Mouse (Mus musculus) kidney, embryonic 16.5 days (tissue): ENCODE results near the gene Ppp2r3a. TPM values are rescaled to one million over a fixed set of nuclear protein-coding genes. Genes with fewer than 3 reads are reported as not detected.

Experiments used
- ATAC-seq: fragments of 200-750 bp; cut with Nextera tagmentation; 2 replicates; pipeline ENCODE4 v1.8.0; 2017; ENCODE audit warnings: moderate TSS enrichment; ENCODE audit not compliant: low FRiP score, low TSS enrichment
- H3K27ac ChIP-seq: fragments of 300-500 bp; sonication (generic); 2 replicates; pipeline ENCODE4 v1.5.1; 2014; ENCODE audit warnings: low read length
- H3K27me3 ChIP-seq: fragments of 300-500 bp; sonication (generic); 2 replicates; pipeline ENCODE4 v1.6.1; 2014; ENCODE audit warnings: low read length, control low read depth, mixed read lengths; ENCODE audit not compliant: insufficient read depth
- H3K36me3 ChIP-seq: fragments of 300-500 bp; sonication (generic); 2 replicates; pipeline ENCODE4 v1.6.1; 2014; ENCODE audit warnings: low read length, control low read depth, mixed read lengths; ENCODE audit not compliant: insufficient read depth
- H3K4me1 ChIP-seq: fragments of 300-500 bp; sonication (generic); 2 replicates; pipeline ENCODE4 v1.6.1; 2014; ENCODE audit warnings: low read length, control low read depth, mixed read lengths; ENCODE audit not compliant: insufficient read depth
- H3K4me2 ChIP-seq: fragments of 300-500 bp; sonication (generic); replicated peaks from 2 replicates; pipeline ENCODE4 v1.6.1; 2014; ENCODE audit warnings: low read depth, low read length
- H3K4me3 ChIP-seq: fragments of 300-500 bp; sonication (generic); 2 replicates; pipeline ENCODE4 v1.5.1; 2014; ENCODE audit warnings: mild to moderate bottlenecking, low read length
- H3K9ac ChIP-seq: fragments of 300-500 bp; sonication (generic); replicated peaks from 2 replicates; pipeline ENCODE4 v1.6.1; 2014; ENCODE audit warnings: low read length
- H3K9me3 ChIP-seq: fragments of 300-500 bp; sonication (generic); 2 replicates; pipeline ENCODE4 v1.6.1; 2016; ENCODE audit warnings: low read length, control low read depth
- WGBS: fragments of 180-500 bp; shearing (Covaris S2); extraction: QIAGEN DNeasy Blood & Tissue Kit; methylation state at CpG from one replicate; pipeline ENCODE4 v1.1.7; 2014; 5-methylcytosine and 5-hydroxymethylcytosine counted together
- polyA plus RNA-seq: library from polyadenylated mRNA; unstranded; fragments of >200 nt; fragmentation: Nextera tagmentation; extraction: Ambion mirVana; gene quantifications from 2 replicates; pipeline ENCODE4 v1.2.1, GENCODE M21; 2015

The Ppp2r3a gene
- polyA plus RNA-seq, 1 experiment from 2014 or later = 15.7 TPM

DNA sequence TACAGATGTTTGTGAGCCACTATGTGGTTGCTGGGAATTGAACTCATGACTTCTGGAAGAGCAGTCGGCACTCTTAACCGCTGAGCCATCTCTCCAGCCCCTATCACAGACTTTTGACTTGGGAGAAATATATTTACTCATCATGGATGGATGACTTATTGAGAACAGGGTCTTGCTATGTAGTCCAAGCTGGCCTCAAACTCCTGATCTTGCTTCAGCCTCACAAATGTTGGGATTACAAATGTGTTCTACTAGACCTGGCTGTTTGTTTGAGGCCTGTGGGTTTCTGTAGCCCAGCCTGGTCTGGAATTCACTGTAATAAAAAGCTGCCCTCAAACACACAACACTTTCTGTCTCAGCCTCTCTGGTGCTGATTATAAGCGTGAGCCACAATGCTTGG is 155.1 kb downstream of the Ppp2r3a start:
- ATAC-seq = no peak
- Histone ChIP-seq H3K4me2 (no peak overlapping the region), H3K4me3 (no peak overlapping the region), H3K27me3 (no peaks in the 10 kb centered on the region), H3K36me3 (peaks cover 24% of the 10 kb centered on the region), H3K4me1 (no peaks in the 10 kb centered on the region), H3K9me3 (peaks cover 8% of the 10 kb centered on the region; the same call in 1 of the 2 replicates), H3K27ac (no peak overlapping the region), H3K9ac (no peak overlapping the region)
- 98% methylated on average over 3 of the region's 3 CpGs for WGBS

- ATAC-seq = no peak
- Histone ChIP-seq H3K4me2 (no peak overlapping the region), H3K4me1 (no peaks in the 10 kb centered on the region), H3K27me3 (no peaks in the 10 kb centered on the region), H3K4me3 (no peak overlapping the region), H3K36me3 (peaks cover 15% of the 10 kb centered on the region), H3K27ac (no peak overlapping the region), H3K9me3 (peaks cover 8% of the 10 kb centered on the region; the same call in 1 of the 2 replicates), H3K9ac (no peak overlapping the region)
- WGBS = 94% methylated on average over 4 of the region's 4 CpGs
Measured at GRCm38 (mm10) chr9:101095425-101095824, 156.2 kb downstream of the Ppp2r3a start.

DNA sequence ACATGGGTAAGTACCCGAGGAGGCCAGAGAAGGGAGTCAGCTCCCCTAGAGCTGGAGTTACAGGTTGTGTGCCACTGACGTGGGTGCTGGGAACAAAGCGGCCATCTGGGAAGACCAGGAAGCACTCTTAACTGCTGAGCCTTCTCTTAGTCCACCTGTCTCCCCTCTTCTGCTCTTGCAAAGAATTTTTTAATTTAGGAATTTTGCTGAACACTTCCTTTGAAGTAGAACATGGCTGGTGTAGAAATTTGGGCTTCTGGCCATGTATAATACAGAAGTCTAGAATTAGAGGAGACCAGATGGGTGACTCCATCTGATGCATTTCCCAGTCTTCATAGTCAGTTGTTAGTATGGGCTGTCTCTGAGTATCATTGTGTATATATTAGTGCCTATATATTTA is 167.9 kb downstream of the Ppp2r3a start:
- no peak for ATAC-seq
- no peaks in the 10 kb centered on the region for H3K9me3 ChIP-seq
- H3K27me3 ChIP-seq = no peaks in the 10 kb centered on the region
- H3K4me2 ChIP-seq = no peak overlapping the region
- 87% methylated on average over 3 of the region's 3 CpGs for WGBS
- 0 out of 2 replicates have a peak, but pooled peaks cover 5% of the 10 kb centered on the region for H3K36me3 ChIP-seq
- H3K4me3 ChIP-seq = no peak overlapping the region
- H3K4me1 ChIP-seq = peaks cover 21% of the 10 kb centered on the region
- no peak overlapping the region for H3K27ac ChIP-seq
- H3K9ac ChIP-seq = no peak overlapping the region

DNA sequence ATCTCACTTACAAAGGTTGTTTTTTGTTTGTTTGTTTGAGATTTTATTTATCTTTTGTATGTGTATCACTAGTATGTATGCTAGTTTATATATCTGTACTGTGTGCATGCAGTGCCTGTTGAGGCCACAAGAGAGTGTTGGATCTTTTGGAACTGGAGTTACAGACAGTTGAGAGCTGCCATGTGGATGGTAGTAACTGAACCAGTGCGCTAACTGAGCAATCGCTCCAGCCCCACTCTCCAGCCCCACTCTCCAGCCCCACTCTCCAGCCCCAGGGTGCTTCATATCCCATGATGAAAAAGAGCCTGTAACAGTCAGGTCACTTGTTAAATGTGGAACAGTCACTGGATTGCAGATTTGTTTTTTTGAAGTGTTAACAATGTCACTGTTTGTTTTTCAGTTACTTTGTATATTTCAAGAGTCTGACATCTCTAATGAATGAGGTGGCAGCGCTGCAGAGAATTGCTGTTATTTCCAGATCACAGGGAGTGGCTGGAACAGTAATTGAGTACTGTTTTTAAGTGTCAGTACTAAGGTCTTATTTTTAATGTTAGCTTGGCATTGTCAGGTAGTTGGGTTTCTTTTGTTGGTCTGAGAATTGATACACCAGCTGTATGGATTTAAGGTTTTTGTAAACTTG is 171.4 kb downstream of the Ppp2r3a start:
- no peaks in the 10 kb centered on the region for H3K27me3 ChIP-seq
- WGBS = 65% methylated on average over 3 of the region's 3 CpGs
- 0 out of 2 replicates have a peak, but pooled peaks cover 5% of the 10 kb centered on the region for H3K36me3 ChIP-seq
- H3K4me1 ChIP-seq = peaks cover 31% of the 10 kb centered on the region
- ATAC-seq = no peak
- H3K4me2 ChIP-seq = no peak overlapping the region
- no peaks in the 10 kb centered on the region for H3K9me3 ChIP-seq
- no peak overlapping the region for H3K9ac ChIP-seq
- H3K4me3 ChIP-seq = no peak overlapping the region
- no peak overlapping the region for H3K27ac ChIP-seq

GRCm38 (mm10) chr9:101078579-101078978 is 173.0 kb downstream of the Ppp2r3a start:
- Histone ChIP-seq H3K9me3 (no peaks in the 10 kb centered on the region), H3K4me3 (peak overlapping the region; percentile 26), H3K4me2 (peak overlapping the region; percentile 47), H3K27me3 (no peaks in the 10 kb centered on the region), H3K4me1 (peaks cover 31% of the 10 kb centered on the region), H3K9ac (peak overlapping the region; percentile 10; the same call in 1 of the 2 replicates), H3K36me3 (0 out of 2 replicates have a peak, but pooled peaks cover 5% of the 10 kb centered on the region), H3K27ac (peak overlapping the region; percentile 24; the same call in 1 of the 2 replicates)
- WGBS = 72% methylated on average over 4 of the region's 4 CpGs
- no peak for ATAC-seq

DNA sequence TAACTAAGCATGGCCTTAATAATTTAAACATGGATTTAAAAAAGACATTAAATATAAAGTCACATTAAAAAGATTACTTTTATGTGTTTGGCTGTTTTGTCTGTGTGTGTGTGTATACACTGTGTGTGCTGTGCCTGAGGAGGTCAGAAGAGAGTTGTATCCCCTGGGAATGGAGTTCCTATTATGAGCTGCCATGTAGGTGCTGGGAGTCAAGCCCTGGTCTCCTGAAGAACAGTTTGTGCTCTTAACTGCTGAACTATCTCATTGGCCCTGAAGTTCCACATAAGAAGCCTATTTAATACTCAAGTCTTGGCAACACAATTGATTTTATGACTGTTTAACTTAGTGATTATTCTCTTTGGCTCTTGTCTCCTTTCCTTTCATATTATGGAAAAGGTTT is 174.1 kb downstream of the Ppp2r3a start:
- Histone ChIP-seq H3K4me3 (peak overlapping the region; percentile 95), H3K9me3 (no peaks in the 10 kb centered on the region), H3K27me3 (no peaks in the 10 kb centered on the region), H3K9ac (peak overlapping the region; percentile 99), H3K4me2 (peak overlapping the region; percentile 83), H3K27ac (no peak overlapping the region), H3K4me1 (peaks cover 31% of the 10 kb centered on the region), H3K36me3 (0 out of 2 replicates have a peak, but pooled peaks cover 5% of the 10 kb centered on the region)
- no peak for ATAC-seq

DNA sequence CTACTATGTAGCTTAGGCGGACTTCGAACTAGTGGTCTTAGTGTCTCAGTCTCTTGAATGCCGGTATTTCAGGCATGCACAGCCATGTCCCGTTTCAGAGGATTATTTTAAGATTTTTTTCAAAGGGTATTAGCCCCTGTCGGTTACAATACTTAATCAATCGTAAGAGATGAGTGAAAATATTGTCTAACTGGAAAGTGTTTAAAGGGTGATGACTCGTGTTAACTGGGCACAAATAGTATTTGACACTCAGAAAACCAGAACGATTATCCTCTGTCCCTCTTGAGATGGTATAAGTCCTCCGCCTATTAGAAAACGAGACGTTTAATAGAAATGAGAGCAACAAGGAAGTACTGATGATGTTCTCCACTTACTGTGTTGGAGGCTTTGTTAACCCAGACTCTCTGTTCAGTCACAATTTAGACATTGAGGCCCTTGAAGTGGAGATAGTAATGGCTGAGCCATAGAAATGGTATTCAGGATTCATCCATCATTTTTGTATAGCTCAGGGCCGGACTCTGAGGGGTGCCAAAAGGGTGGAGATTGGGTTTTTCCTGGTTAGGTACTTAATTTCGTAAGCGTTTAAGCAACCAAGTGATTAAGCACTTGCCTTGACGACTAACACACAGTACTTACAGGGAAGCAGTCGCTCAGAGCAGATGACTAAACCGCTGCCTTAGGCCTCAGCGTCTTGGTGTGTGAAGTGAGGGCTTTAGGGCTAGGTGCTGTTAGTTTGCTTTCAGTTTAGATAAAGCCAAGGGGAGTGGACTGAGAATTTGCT is 175.3 kb downstream of the Ppp2r3a start:
- Histone ChIP-seq H3K4me3 (peak overlapping the region; percentile 95), H3K27ac (peak overlapping the region; percentile 34; the same call in 1 of the 2 replicates), H3K9ac (peak overlapping the region; percentile 99), H3K27me3 (no peaks in the 10 kb centered on the region), H3K9me3 (no peaks in the 10 kb centered on the region), H3K4me1 (peaks cover 31% of the 10 kb centered on the region), H3K36me3 (0 out of 2 replicates have a peak, but pooled peaks cover 2% of the 10 kb centered on the region), H3K4me2 (peak overlapping the region; percentile 83)
- WGBS = under 1% methylated on average over 18 of the region's 18 CpGs
- no peak for ATAC-seq

- Histone ChIP-seq H3K4me1 (peaks cover 26% of the 10 kb centered on the region), H3K4me2 (peak overlapping the region; percentile 83), H3K27me3 (no peaks in the 10 kb centered on the region), H3K9ac (peak overlapping the region; percentile 99), H3K36me3 (no peaks in the 10 kb centered on the region), H3K4me3 (peak overlapping the region; percentile 95), H3K27ac (peak overlapping the region; percentile 34; the same call in 1 of the 2 replicates), H3K9me3 (no peaks in the 10 kb centered on the region)
- WGBS = 1% methylated on average over 8 of the region's 8 CpGs
- no peak for ATAC-seq
Measured at GRCm38 (mm10) chr9:101075694-101076093, 175.9 kb downstream of the Ppp2r3a start.

DNA sequence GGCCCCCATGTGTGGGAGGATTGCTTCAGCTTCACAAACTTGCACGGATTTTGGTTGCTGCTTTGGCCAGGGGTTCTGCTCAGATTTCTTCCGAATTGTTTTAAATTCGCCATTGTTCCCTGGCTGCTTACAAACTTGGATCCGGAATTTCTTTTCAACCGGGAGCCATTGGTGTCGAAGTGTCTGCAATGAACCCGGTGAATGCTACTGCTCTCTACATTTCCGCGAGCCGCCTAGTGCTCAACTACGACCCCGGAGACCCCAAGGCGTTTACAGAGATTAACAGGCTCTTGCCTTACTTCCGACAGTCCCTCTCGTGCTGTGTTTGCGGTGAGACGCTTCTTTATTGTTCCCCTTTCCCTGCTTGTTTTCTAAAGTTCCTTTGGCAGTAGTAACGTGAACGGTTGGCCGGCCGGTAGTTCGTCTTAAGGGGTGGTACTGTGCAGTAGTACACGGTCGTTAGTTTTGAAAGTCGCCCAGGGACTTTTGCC is 176.5 kb downstream of the Ppp2r3a start:
- H3K9me3 ChIP-seq = no peaks in the 10 kb centered on the region
- peaks cover 23% of the 10 kb centered on the region for H3K4me1 ChIP-seq
- under 1% methylated on average over 25 of the region's 25 CpGs for WGBS
- H3K9ac ChIP-seq = peak overlapping the region; percentile 99
- H3K36me3 ChIP-seq = no peaks in the 10 kb centered on the region
- H3K27ac ChIP-seq = peak overlapping the region; percentile 100
- H3K4me2 ChIP-seq = peak overlapping the region; percentile 83
- peak overlapping the region; percentile 95 for H3K4me3 ChIP-seq
- H3K27me3 ChIP-seq = no peaks in the 10 kb centered on the region
- no peak for ATAC-seq
